Mouse (Mus musculus): Measurements from ENCODE around the gene Plbd1. TPM values are rescaled to one million over a fixed set of nuclear protein-coding genes. Genes with fewer than 3 reads are reported as not detected.

Gene Plbd1
- polyA plus RNA-seq, 1 experiment from 2014 or later, result 21.6 TPM

DNA sequence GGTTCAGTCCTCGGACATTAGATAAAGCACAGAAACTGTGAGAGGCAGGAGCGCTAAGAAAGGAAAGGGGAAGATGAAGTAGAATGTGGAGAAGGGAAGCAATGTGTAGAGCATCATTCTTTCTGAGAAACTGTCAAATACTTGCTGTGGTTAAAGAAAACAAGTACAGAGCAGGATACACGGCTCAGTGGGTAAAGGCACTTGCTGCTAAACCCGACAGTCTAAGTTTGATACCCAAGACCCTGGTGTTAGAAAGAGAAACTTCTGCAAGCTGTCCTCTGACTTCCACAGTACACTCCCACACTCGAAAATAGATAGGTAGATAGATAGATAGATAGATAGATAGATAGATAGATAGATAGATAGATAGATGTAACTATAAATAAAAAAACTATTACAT is 8.4 kb downstream of the Plbd1 start:
- no peak for DNase-seq (ENCODE audit: low spot score)

DNA sequence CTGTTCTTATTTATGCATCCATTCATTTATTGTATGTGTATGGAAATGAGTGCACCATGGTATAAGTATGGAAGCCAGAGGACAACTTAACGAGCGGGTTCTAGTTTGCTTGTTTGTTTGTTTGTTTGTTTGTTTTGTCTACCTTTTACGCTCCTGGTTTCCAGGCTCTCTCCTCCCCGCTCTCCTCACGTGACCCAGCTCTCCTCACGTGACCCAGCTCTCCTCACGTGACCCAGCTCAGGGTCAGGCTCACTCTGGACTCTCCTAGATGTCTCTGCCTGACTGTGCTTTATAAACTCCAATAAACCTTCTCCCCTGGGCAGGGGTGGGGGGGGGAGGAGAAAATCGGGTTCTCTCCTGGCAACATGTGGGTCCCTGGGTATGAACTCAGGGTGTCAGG is 11.1 kb downstream of the Plbd1 start:
- DNase-seq (ENCODE audit: low spot score), result no peak

- no peak for DNase-seq (ENCODE audit: low spot score)
Measured at GRCm38 (mm10) chr6:136647455-136647861, 14.3 kb downstream of the Plbd1 start.

DNA sequence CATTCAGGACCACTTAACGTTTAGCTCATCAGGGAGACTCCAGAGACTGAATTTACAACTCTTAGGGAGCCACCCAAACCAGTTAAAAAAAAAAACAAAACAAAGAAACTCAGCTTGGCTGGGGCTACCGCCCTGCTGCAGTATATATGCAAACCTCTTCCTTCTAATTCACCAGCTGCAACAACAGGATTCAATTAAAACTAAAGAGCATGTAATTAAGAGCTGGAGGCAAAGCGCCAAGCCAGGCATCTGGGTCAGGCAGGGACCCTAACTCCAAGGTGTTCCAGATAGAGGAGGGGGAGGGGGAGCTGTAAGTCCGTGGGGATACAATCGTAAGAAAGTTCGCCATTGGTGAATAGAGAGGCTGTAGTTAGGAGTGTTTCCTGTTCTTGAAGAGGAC is 15.5 kb downstream of the Plbd1 start:
- DNase-seq (ENCODE audit: low spot score), result no peak

GRCm38 (mm10) chr6:136645754-136646153 is 16.0 kb downstream of the Plbd1 start:
- no peak for DNase-seq (ENCODE audit: low spot score)

DNA sequence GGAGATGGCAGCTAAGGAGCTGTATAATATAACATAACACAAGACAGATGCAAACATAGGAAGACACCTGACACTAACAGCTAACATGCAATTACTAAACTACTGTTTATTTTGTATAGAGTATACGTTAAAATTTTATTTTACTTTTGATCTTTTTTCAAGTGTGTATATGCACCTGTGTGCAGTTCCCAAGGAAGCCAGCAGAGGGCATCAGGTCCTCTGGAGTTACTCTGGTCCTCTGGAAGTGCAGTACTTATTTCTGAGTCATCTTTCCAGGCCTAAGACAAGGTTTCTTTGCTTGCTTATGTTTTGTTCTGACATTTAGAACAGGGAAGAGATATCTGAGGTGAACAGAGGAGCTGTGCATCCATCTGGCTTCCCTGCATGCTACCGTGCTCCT is 17.6 kb downstream of the Plbd1 start:
- DNase-seq (ENCODE audit: low spot score), result peak; percentile 25

GRCm38 (mm10) chr6:136634982-136635381 is 26.7 kb downstream of the Plbd1 start:
- DNase-seq (ENCODE audit: low spot score), result no peak

DNA sequence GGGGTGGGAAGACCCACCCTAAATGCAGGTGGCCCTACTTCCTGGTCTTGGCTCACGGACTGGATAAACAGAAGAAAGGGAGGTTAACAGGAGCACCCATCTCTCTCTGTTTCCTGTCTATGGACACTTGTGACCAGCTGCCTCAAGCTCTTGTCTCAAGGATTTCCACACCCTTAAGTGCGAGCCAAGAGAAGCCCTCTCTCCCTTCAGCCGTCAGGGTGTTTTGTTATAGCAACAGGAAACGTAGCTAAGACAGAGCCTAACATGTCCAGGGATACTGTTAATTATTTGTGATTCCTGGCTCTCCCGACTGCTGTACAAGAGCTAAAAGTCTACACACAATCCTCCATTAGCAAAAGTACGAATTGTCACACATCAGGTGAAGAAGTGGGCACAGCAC is 28.0 kb downstream of the Plbd1 start:
- no peak for DNase-seq (ENCODE audit: low spot score)

- no peak for DNase-seq (ENCODE audit: low spot score)
Measured at GRCm38 (mm10) chr6:136633154-136633553, 28.6 kb downstream of the Plbd1 start.

- no peak for DNase-seq (ENCODE audit: low spot score)
Measured at GRCm38 (mm10) chr6:136631945-136632534, 29.7 kb downstream of the Plbd1 start.

DNA sequence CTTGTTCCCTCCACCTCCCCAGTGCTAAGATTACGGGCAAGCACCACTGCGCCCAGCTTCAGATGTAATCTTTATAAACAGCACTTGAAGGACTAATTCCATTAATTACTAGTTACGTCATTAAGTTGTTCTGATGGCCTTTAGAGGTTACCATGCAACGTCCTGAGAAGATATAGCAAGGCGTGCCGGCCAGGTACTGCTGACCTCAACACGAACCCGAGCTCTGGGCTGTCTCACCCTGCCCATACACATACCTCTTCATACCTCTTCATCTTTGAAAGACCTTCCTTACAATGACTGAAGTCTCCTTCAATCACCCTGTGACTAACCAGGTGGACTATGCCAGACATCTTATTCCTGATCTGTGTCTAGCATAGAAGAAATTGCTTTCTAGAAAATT is 30.2 kb downstream of the Plbd1 start:
- no peak for DNase-seq (ENCODE audit: low spot score)

DNA sequence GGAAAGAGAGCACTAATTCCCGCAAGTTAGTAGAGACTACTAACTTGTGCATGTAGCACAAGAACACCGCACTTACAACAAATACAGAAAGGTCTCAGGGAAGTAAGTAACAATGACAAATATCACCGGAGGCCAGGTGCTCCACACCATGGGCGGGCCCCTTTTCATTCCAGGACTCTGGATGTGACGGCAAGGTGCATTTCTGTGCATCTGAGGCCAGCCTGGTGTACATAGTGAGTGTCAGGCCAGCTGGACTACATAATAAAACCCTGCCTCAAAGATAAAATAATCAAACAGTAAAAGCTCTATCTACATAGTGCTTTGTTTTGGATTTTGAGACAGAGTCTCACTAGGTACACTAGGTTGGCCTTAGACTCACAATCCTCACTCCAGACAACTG is 32.1 kb downstream of the Plbd1 start:
- no peak for DNase-seq (ENCODE audit: low spot score)

- DNase-seq (ENCODE audit: low spot score), result no peak
Measured at GRCm38 (mm10) chr6:136625421-136625820, 36.3 kb downstream of the Plbd1 start.

DNA sequence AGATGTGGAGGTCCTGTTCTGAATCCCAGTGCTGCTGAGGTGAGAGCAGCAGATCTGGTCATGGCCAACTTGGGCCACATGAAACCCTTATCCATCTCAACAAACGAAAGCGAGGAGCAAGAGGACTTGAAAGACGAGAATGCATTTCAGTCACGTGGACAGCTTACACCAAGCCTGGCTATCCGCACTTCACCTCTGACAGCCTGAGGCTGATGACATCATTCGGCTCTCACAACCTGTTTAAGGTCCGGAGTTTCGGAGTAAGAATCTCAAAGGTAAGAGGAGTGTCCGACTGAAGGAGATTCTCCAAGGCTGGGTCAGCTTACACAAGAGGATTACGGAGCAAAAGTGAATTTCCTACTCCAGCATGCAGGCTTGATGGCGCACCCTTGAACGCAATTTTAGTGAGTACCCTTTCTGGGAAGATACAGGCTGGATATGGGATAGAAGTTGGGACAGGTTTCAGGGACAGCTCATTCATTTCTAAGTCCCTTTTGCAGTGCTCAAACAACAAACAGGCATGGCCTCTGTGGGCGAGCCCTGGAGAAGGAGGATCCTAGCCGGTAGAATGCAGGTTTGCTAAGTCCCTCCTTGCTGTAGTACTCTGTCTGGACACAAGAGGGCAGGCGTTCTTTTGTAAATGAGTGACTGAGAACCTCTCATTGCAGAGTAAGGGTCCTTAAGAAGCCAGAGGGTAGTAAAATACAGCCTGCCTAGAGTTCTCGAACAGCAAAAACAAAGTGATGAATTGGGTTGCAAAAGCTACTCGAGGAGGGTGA is 41.2 kb downstream of the Plbd1 start:
- peak; percentile 88 for DNase-seq (ENCODE audit: low spot score)

GRCm38 (mm10) chr6:136614156-136614555 is 47.6 kb downstream of the Plbd1 start:
- DNase-seq (ENCODE audit: low spot score), result no peak

DNA sequence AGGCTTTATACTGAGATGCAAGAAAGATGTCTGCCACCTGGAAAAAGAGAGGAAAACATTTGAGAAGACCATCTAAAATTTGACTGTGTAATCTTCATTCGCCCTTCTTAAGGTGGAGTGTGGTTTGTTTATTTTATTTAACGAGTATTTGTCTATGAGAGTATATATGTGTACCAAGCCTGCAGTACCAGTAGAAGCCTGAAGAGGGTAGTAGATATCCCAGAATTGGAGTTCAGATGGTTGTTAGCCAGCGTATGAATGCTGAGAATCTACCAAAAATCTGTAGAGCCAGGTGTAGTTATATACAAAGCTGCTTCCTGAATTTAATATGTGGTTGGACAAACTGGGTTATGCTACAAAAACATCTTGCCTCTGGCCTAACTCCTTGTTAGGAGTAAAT is 49.4 kb downstream of the Plbd1 start:
- no peak for DNase-seq (ENCODE audit: low spot score)

GRCm38 (mm10) chr6:136611351-136612215 is 50.1 kb downstream of the Plbd1 start:
- no peak for DNase-seq (ENCODE audit: low spot score)

DNA sequence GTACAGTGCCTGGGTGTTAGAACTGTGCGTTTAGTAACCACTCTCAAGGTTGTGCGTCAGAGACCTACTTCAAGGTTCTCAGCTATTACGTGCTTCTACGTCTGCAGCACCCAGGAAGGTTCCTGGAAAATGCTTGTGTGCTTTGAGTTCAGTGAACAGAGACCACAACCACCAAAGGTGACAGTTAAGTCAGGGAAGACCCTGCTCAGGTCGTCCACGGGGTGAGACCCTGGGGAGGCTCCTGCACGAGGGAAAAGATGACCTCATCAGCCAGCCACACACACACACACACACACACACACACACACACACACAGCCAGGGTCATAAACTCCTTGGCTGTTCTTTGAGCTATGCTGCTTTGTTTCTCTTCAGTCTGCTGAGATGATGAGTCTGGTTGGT is 59.1 kb downstream of the Plbd1 start:
- no peak for DNase-seq (ENCODE audit: low spot score)

DNA sequence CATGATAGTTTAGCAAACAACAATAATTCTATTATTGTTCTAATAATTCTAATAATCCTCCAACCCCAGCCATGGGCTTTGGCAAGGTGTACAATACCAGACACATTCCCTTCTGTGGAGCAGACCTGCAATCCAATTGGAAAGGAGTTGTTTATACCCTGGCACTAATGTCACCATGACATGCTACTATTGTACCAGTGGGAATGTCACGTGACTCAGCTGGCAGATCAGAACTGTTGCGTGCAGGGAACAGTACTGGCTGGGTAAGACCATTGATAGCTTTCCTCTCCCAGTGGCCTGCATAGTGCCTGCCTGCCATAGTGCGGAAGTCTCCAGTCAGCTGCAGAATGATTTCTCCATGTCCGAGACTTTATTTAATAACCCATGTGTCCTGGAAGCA is 67.2 kb downstream of the Plbd1 start:
- no peak for DNase-seq (ENCODE audit: low spot score)

DNA sequence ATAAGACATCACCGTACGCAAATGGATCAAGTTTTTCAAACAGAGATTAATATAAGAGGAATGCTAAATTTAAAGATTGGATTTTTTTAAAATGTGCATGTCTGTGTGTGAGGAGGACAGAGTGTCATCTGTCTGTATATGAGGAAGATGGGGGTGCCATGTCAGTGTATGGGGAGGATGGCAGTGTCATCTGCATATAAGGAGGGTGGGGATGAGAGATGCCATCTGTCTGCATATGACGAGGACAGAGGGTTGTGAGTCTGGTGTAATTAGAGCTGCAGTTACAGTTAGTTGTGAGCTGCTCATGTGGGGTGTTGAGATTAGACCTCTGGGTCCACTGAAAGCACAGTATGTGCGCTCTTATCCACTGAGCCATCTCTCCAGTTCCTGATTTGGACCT is 71.0 kb downstream of the Plbd1 start:
- no peak for DNase-seq (ENCODE audit: low spot score)

DNA sequence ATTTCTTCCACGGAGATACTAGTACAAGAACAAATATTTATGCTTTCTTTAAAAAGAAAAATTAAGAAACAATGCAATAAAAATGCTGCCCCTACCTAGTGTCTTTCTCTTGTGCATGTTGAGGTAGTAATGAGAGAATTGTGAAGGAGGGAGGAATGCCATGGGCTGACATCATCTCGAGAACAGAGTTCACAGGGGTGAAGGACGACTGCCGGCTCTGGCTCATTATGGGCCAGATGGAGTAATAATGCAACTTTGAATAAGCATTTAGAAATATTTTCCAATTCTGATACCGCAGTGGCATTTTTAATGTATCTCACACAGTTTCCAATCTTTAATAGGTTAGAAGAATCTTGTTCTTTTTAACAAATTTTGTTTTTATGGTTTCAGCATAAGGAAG is 95.7 kb downstream of the Plbd1 start:
- no peak for DNase-seq (ENCODE audit: low spot score)

Data from thymus, postnatal 0 days (tissue).